Mouse (Mus musculus) cerebellum, postnatal 25 days (tissue): ENCODE results near the gene Entpd5.
A peak's percentile ranks its signal among the peaks of the same experiment; 100 is the strongest.
"Not testable (repeated sequence)": the region's sequence is repeated elsewhere in the genome, so short reads cannot be mapped to it uniquely, and the experiment has no call there.

Source experiments
- DNase-seq, 2 experiments: peaks; one replicate each; pipeline ENCODE4 v3.0.0; 2021; ENCODE audit warnings: mixed read lengths in 2 of 2

The Entpd5 gene

DNA sequence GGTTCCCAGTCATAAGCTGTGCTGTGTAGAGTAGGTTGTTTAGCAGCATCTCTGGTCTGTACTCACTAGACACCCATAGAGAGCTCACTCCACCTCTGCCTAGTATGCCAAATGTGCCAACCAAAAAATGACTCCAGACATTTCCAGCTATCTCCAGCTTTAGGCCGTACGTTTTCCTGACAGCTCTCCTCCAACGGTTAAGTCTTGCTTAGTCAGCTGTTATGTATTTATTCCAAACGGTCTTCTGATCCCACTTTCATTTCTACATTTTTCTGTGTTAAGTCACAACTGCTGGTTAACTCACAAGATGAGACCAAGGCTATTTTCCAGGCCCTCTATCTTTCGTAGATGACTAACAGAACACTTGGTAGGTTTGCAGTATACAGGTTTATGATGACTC, 10.2 kb downstream of the Entpd5 start:
- no peak for DNase-seq

DNA sequence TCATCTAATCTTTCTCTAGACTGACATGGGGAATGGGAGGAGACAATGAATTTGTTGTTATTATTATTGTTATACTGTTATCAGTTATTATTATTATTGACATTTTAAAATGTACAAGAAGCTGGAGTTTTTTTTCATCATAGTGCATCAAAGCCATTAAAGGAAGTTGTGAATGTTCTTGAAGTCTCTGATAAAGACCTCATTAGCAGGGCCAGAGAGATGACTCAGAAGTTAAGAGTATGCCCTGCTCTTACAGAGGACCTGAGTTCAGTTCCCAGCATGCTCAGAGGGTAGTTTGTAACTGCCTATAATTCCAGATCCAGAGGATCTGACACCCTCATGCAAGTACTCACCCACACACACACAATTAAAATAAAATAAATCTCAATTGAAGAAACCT, 11.1 kb downstream of the Entpd5 start:
- DNase-seq, result no peak

DNA sequence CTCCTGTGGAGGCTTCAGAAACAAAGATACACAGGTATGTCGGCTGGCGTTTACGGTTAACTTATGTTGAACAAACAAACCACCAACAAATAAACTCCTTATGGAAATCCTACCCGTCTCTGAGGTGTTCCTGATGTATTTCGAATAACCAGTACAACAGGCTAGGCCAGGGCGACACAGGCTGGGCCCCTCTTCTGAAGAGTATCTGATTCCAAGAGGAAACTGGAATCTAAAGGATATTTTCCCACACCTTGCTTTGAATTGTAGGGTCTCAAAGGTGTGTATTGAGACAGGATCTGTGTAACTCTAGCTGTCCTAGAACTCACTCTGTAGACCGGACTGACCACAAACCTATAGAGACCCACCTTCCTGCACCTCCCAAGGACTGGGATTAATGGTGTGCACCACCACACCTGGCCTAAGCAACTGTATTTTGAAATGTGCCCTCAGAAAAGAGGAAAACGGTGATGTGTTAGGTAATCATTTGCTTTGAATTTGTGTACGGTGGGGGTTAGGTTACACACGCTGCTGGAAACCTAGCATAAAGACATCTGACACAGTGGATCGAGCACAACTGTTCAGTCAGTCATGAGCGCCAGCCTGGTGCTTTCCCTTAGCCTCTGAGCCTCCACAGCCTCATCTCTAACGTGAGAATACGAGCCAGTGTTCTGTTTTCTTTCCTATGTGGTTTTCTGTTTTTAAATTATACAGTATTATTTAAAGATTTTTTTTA, 11.7 kb downstream of the Entpd5 start:
- no peak for DNase-seq

DNA sequence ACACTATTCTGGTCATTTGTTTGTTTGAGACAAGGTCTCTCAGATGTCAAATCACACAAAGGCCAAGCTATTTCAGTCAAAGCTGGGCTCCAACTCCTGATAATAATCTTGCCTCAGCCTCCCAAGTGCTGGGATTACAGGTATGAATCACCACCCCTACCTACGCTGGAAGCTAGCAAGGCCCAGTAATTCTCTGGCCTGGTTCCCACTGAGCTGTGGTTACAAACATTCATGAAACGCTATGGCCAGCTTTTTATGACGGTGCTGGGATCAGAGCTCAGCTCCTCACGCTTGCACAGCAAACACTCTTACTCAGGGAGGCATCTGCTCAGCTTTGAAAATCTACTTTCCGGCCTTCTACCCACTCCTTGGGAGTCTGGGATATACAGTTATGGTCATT, 15.0 kb downstream of the Entpd5 start:
- DNase-seq, result no peak

DNA sequence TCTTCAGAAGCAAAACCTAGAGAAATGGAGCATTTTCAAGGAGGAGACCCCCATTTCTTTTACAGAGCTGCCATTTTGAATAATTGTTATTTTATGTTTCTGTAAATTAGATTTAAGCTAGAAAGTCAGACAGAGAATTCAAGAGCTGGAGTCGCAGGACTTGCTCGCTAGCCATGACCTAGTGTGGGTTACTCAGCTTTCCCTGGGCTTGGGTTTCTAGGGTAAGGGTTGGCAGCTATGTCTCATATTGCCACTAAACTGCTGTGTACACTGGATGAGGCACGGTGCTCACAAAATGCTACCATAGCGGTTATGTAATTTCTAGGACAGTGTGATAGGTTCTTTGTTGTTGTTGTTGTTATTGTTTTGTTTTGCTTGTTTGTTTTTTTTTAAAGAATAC, 16.1 kb downstream of the Entpd5 start:
- no peak for DNase-seq

DNA sequence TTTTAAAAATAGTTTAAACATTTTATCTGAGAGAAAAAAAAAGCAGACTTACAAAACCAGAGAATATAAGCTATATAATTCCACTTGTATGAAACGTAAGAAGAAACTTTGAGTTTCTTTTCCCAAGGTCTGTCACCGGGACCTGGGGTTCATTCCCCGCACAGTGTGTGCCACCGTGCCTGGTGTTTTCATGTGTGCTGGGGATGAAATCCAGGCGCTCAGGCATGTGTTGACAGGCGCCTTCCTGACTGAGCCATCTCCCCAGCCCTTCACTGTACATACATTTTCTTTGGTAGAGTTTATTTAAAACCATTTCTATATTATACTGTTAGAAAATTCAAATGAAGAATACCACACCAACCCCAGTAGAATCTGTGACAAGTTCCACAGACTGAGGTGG, 18.5 kb downstream of the Entpd5 start:
- no peak for DNase-seq

DNA sequence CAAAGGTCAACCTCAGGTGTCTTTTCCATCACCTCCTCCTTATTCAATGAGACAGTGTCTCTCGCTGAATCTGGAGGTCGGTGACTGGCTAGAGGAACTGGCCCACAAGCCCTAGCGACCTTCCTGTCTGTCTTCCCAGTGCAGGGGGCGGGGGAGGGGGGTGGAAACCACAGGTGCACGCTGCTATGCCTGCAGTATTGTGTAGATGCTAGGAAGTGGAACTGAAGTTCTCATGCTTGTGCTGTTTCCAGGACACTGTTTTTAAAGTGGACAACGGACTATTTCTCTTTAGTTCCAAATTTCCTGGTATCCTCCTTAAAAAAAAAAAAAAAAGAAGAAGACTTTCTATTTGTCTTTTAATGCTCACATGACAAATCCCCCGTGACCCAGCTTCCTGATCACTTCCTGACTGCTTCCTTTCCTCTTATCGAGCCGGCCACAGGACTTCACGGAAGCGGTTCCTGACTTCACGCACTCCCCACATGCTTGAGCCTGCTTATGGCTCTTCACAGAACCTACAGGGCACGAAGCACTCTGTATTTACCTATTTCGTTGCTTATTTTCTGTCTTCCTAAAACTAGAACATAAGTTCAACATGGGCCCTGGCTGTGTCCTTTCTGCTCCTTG, 19.9 kb downstream of the Entpd5 start:
- no peak for DNase-seq

DNA sequence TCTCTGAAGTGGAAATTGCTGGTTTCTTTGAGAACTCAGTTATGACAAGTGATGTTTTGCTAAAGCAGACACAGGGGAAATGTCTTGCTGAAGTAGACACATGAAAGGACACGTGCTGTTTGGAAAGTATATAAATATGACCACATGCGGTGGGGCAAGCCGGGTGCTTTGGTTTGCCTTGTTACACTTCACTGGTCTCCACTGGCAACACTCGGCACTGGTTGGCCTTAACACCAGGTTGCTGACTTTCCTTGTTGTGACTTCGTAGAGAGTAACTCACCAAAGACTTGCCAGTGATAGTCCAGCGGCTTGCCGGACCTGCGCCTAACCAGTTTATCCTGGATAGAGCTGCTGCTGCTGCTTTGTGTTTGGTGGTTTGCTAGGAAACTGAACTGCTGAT, 20.7 kb downstream of the Entpd5 start:
- DNase-seq, result no peak

DNA sequence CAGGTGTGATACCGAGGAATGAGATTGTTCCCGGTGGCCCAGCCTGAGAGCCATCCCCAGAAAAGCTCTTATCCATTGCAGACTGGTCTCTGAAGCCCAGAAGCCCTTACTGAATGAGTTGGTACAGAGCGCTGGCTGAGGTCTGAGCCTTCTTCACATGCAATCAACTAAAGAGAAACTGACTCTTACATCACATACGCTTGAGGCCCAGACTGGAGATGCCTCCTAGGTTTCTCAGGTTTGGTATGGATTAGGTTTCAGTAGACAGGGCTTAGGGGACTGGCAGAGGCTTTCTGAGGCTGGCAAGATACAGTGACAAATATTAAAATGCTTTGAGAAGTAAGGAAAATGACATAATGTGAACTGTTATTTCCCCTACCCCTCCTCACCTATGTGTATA, 23.4 kb downstream of the Entpd5 start:
- no peak for DNase-seq

DNA sequence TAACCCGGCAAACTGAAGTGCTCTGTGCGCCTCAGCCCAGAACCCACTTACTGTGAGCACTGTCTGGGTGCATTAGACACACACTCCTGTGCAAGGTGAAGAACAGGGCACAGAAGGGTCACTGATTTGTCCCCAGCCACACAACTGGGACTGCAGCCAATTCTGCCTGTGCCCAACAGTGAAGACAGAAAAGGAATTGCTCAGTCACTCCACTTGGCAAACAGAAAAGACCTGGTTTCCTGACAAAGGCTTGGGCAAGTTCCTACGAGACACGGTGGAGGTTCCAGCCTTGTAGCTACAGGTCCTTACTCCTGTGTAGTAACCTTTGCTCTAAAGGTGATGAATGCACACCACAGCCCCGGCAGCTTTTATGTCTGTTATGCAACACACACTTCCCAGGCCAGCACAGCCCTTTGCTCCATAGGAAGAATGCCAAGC, 24.2 kb downstream of the Entpd5 start:
- DNase-seq, result peak in 1 of 2 experiments; percentile 33

DNA sequence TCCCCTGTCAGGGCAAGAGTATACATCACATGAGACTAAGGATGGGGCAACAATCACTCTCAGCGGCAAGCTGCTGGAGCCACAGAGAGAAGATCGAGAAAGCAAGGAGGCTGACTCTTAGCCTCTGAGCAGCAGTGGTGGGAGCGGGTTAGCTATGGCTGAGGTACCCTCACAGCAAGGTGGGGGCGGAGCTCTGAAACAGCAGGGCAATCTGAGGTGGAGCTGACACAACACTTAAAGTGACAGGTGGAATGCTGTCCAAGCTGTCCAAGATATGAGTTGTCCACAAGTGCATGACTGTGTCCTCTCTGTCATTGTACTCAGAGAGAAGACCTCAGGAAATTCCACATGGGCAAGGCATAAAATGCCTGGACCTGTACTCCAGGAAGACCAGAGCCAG, 26.5 kb downstream of the Entpd5 start:
- no peak for DNase-seq

DNA sequence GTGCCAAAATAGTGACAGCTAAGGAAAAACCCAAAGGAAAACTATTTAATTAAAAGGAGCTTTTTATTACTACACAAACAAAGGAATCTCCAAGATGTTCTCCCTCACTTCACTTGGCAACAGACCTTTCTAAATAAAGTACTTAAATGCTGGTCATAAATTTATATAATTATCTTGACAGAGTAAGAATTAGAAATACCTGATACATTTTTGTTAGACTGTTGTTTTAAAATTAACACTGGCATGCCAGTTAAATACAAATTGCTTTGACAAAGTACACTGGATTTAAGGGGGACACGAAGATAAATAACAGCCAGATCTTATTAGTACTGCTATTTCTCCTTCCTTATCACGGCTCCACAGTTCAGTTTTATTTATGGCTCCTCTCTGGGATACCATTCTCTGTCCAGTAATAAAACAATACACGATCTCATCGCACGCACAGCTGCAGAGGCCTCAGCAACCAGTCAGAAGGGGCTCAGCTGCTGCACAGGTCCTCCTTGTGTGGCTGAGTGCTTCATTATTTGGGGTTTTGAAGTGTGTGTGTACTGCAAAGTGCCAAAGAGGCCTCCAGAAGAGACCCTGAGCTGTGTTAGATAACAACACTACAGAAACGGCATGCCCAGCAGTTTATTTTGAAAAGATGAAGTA, 34.9 kb downstream of the Entpd5 start:
- DNase-seq, result no peak

DNA sequence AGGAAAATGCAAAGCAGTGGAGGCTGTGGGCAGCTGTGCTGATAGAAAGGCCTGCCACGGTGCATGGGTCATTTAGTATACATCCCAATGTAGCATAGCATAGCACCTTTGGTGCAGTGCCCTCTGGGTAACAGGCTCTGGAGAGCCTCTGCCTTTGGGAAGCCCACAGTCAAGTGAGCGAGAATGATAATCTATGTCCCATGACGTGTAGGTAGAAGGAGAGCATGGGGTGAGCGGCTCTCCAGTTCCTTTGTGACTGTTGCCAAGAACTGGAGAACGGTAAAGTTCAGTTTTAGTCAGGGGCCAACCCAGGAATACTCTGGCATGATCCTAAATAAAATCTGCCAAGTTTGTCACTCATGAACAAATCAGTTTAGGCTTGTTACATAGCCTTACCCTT, 37.2 kb downstream of the Entpd5 start:
- DNase-seq, result no peak

DNA sequence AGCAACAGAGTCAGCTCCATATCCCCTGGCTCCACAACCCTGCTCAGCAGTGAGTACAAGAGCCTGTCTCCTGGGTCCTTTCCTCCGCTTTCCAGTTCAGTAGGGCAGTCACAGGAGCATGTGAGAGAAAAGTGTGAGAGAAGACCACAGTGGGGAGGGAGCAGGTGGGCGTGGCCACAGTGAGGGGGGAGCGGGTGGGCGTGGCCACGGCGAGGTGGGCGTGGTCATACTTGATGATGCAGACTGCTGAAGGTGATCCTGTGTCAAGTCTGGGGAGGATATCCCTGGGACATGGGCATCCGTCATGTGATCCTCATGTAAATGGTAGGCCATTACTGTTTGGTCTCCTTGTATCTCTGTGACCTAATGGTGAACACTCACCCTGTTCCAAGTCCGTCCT, 41.9 kb downstream of the Entpd5 start:
- DNase-seq, result no peak

DNA sequence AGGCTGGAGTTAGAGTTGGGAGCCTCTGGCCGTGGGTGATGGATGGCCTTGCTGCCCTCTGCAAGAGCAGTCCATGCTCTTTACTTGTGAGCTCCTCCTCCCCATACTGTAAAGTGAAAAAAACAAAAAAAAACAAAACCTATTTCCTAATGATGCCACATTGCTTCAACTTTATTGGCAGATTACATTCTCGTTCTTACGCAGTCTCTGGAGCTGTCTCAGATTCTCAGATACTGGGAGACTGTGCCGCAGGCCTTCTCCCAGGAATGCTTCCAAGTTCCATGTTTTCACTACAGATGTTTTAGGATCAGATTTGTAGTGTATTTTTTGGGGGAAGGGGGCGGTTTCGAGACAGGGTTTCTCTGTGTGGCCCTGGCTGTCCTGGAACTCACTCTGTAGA, 43.7 kb downstream of the Entpd5 start:
- no peak for DNase-seq

DNA sequence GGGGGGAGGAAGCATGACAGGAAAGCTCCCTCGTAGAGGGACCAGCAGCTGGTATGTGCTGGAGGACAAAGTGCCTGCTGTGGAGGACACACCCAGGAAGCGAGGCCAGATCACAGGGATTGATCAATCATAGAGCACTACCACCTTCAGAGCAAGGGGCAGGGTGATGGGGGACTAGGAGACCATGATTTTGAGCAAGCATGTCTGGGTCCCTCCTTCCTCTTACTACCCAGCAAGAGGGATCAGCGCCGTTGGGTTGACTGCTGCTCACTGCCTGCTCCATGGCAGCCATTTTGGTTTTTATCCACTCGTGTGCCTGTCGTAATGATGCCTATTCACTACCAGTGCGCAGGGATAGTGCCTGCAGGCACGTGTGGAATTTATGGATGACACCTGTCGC, 44.5 kb downstream of the Entpd5 start:
- DNase-seq, result no peak

DNA sequence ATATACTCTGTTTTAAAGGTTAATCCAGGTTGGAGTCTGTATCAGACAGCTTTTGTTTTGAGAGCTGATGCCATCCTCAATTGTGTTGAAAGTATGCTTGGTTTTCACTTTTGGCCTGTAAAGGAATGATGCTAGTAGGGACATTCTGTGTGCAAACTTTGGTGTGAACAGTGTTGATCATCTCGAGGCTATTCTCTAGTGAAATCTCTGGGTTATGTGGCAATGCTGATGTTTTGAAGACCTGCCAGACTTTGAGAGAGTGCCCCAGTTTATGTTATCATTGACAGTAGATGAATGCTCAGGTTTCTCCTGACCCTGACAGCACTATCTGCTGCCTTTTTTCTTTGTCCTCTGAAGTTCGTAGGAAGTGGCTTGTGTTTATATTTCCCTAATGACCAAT, 46.0 kb downstream of the Entpd5 start:
- no peak for DNase-seq

DNA sequence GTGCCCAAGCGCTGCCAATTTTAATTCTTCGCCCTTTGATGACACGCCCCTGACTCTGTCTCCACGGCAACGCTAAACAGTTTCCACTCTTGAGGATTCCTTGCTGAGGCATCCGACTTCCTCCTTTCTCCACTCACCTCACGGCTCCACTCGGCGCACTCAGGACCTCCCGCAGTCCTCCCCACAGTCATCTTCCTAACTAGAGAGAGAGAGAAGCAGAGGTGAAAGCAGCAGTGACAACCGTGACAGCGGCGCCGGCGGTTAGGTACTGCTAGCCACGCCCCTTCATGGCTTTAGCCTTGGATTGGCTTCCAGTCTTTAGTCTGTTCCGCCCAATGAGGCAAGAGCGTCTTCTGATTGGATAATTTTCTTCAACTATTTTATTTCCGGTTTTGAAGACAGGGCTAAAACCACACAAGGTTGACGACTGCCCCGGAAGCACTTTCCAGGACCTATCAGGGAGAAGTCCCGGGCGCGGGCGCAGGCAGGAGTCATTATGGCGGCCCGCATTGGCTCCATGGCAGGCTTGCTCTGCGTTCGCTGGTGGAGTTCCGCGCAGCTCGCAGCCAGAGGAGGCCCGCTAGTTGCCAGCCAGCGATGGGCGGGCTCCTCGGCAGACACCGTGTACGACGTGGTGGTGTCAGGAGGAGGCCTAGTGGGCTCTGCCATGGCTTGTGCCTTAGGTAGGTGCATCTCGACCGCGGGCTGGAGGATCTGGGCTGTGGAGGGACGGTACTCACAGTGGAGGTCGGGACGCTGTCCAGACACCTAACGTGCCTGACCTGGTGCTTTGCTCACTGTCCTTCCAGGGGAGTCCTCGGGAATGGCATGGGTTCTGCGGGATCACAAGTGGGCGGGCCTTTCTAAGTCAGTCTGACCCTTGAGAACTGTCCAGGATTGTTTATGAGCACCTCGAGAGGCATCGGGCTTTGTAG, 47.0 kb downstream of the Entpd5 start, which contains the start of the genes Coq6 and Fam161b:
Coq6 (plus strand) TSS at position 103 of the 935 bp plus-strand sequence.
Fam161b (minus strand) TSS at position 279 of the 935 bp plus-strand sequence.
- DNase-seq, result peak; percentile 91 to 96

DNA sequence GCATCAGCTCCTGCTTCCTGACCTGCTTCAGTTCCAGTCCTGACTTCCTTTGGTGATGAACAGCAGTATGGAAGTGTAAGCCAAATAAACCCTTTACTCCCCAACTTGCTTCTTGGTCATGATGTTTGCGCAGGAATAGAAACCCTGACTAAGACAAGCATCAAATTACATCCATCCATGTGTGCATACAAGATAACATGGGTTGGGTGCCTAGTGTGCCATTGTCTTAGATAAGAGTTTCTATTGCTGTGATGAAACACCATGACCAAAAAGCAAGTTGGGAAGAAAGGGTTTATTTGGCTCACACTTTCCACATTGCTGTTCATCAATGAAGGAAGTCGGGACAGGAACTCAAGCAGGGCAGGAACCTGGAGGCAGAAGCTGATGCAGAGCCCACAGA, 50.1 kb downstream of the Entpd5 start:
- not testable (repeated sequence) for DNase-seq

DNA sequence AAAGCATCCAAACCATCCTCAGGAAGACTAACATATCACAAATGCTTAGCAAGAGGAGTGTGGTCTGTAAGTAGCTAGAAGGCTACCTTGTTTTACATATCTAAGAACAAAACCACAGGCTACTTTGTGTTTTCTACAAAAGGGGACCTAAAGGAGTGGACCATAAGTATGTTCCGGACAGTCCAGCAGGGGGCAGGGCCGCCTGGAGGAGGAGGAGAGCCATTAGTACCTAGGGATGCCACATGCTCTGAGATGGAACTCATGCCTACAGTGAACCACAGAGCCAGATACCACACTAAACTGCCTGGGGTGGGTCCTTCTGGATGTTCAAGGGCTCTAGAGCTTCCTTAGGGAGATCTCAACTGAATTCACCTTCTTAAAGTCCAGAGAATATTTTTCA, 61.6 kb downstream of the Entpd5 start:
- DNase-seq, result peak in 1 of 2 experiments; percentile 39

DNA sequence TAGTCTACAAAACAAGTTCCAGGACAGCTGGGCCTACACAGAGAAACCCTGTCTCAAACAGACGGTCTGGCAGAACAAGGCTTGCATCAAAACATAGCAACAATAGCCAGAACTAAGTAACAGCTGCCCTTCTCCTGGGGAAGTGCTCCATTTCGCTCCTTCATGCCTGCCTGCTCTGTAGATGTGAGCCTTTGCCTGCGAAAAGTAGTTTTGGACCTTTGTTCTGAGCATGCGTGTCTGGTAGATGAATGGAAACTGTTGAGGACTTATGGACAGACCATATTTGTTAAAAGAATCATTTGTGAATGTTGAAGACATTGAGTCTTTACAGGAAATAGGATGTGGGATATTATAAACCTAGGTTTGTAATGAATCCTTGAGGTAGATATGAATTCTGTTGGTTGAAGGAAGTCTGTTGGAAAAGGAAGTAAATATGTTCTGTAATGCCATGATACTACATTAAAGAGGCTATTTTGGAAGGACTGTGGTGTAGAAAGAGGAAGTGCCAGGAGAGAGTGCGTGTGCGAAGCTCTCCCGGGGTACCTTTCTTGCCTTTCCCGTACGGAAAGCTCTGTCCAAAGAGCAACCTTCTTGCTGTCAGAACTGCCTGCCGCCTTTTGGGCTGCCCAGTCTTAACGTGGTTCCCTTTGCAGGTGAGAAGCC, 71.7 kb downstream of the Entpd5 start:
- DNase-seq, result no peak

DNA sequence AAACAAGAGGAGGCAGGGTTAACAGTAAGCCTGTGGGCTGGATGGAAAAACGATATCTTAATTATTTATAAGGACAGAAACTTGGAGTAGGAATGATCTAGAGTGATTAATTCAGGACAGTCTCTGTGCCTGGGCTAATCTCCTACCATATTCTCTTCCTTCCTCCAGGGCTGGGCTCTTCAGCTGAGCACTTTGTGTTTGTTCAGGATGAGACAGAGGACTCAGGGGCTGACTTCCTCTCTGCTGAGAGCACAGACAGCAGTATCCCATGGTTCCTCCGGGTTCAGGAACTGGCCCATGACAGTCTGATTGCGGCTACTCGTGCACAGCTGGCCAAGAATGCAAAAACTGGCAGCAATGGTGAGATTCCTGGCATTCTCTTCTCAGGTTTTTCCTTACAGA, 81.7 kb downstream of the Entpd5 start:
- no peak for DNase-seq
